In the genomic region with DNA sequence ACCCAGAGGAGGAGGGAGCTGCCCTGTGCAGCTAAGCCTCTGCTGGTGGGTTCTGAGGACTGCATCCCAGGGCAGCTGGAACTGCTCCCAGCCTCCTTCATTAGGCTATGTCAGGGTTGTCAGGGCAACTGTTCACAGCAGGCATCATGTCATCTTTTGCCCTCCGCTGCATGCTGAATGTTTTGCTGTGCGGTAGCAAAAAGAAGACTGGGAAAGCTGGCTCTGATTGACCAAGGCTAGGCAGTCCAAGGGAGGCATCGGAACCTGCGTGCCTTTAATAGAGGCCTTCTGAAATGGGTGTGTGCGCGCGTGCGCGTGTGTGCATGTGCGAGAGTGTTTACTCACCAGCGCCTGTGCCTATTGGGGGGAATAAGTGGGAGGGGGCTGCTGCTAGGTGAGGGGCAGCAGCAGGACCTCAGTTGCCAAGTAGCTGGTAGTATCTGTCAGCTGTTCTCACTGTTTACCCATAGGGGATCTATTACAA, we compare ENCODE assay signal across 8 mouse cellular contexts. TPM values are rescaled to one million over a fixed set of nuclear protein-coding genes. Genes with fewer than 3 reads are reported as not detected.
DNase-seq lines count a peak whose midpoint lies in the region; ATAC-seq lines count a peak whose summit lies in the region.

No protein-coding gene starts in this region.

- DNase-seq in brain, adult 2 months (ENCODE audit: low read depth, low spot score), result peak; percentile 97
- DNase-seq in embryonic facial prominence, embryonic 11.5 days (ENCODE audit: low spot score), result peak; percentile 87
- DNase-seq in heart, adult 18-20 months, result peak; percentile 56 to 61
- peak; percentile 78 for DNase-seq in kidney, adult 18-20 months
- DNase-seq in left cerebral cortex, postnatal 25 days (ENCODE audit: low spot score in 2 of 2), result peak; percentile 81 to 89
- peak; percentile 80 to 83 for DNase-seq in right cerebral cortex, postnatal 36 days (ENCODE audit: low spot score in 2 of 2)

- H3K9me3 ChIP-seq in embryonic facial prominence, embryonic 11.5 days (replicated peaks; ENCODE audit: control insufficient read depth, low read length), result no peaks in the 10 kb centered on the region; the same call in 1 of the 2 replicates
- no peaks in the 10 kb centered on the region for H3K9me3 ChIP-seq in megakaryocyte, embryonic 14.5 days

- H3K4me2 ChIP-seq in embryonic facial prominence, embryonic 11.5 days (ENCODE audit: low read depth, low read length), result peak overlapping the region; percentile 39

- peak; percentile 96 for ATAC-seq in embryonic facial prominence, embryonic 11.5 days (replicated peaks; ENCODE audit: insufficient number of reproducible peaks, low FRiP score, low TSS enrichment, low read depth)
- ATAC-seq in inflammation-experienced regulatory T-cells, adult 6 months, result no peak

- H3K36me3 ChIP-seq in embryonic facial prominence, embryonic 11.5 days (replicated peaks; ENCODE audit: control insufficient read depth, insufficient read depth, low read depth, low read length), result no peaks in the 10 kb centered on the region
- peaks cover 2% of the 10 kb centered on the region for H3K36me3 ChIP-seq in megakaryocyte, embryonic 14.5 days (replicated peaks; ENCODE audit: low read length)

- no peaks in the 10 kb centered on the region for H3K4me1 ChIP-seq in embryonic facial prominence, embryonic 11.5 days (ENCODE audit: control insufficient read depth, insufficient read depth, low read length)
- H3K4me1 ChIP-seq in megakaryocyte, embryonic 14.5 days, result peaks cover 64% of the 10 kb centered on the region

- no peak overlapping the region for H3K27ac ChIP-seq in embryonic facial prominence, embryonic 11.5 days (replicated peaks; ENCODE audit: low read depth, low read length)

- WGBS in embryonic facial prominence, embryonic 11.5 days, result 52% methylated on average over 11 of the region's 11 CpGs

- no peaks in the 10 kb centered on the region for H3K27me3 ChIP-seq in embryonic facial prominence, embryonic 11.5 days (ENCODE audit: control insufficient read depth, insufficient read depth, low read length)
- H3K27me3 ChIP-seq in megakaryocyte, embryonic 14.5 days (replicated peaks), result peaks cover 1% of the 10 kb centered on the region

- intact Hi-C loops in left cerebral cortex, postnatal 25 days (cut with DNase I), result no loop called here

- H3K9ac ChIP-seq in embryonic facial prominence, embryonic 11.5 days (replicated peaks; ENCODE audit: low read length), result no peak overlapping the region; the same call in 1 of the 2 replicates

- peak overlapping the region; percentile 6; the same call in 1 of the 2 replicates for H3K4me3 ChIP-seq in embryonic facial prominence, embryonic 11.5 days (ENCODE audit: low read depth, low read length)
- H3K4me3 ChIP-seq in megakaryocyte, embryonic 14.5 days (replicated peaks), result peak overlapping the region; percentile 71

RNA-seq across cellular contexts. Expression of a gene that starts 22.4 kb away (rescaled TPM):
- 4.8 and 5.7 TPM in 2 replicates for polyA plus RNA-seq in embryonic facial prominence, embryonic 11.5 days (2014; fragmentation: Nextera tagmentation; extraction: Ambion mirVana)
- total RNA-seq in heart, adult 18-20 months (2021), result 10 to 100 TPM; 11.2 to 20.6 TPM
- total RNA-seq in left cerebral cortex, postnatal 25 days (2021), result 100 to 1,000 TPM in 1 of 2 experiments, 10 to 100 TPM in 1; 97.9 to 111 TPM
- 5.3 and 6.5 TPM in 2 replicates for polyA plus RNA-seq in megakaryocyte, embryonic 14.5 days (2012; ENCODE audit: insufficient read depth, low replicate concordance)
- 1 to 10 TPM; 2.0 to 6.1 (median 5.4) TPM for polyA plus RNA-seq in inflammation-experienced regulatory T-cells, adult 6 months (2017; shearing (Covaris generic))
